Mouse (Mus musculus): ENCODE measurements around the gene Ppp1r21. TPM values are rescaled to one million over a fixed set of nuclear protein-coding genes. Genes with fewer than 3 reads are reported as not detected.

The Ppp1r21 gene
- polyA plus RNA-seq, 1 experiment from 2014 or later: 24.7 TPM

DNA sequence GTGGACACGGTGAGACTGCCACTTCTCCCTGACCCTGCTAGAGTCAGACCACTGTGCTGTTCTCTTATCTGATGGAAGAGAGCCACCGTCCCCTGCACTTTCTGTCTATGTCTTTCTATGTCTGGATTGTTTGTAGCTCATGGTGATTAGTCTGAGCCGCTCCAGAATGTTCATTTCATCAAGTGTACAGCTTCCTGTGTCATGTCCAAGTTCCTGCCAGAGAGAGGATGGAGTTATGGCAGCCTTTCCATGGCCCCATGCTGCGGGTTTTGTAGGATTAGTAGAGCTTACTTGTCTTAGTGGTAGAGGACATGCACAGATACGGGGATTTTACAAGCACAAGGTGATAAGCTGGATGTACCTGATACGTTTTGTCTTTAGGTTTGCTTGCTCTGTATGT, 50.6 kb downstream of the Ppp1r21 start:
- H3K4me1 ChIP-seq (replicated peaks; ENCODE audit: control insufficient read depth, insufficient read depth, low read length): peaks cover 10% of the 10 kb centered on the region; the same call in 1 of the 2 replicates
- no peak for ATAC-seq (ENCODE audit: low read depth)
- peaks cover 25% of the 10 kb centered on the region for H3K36me3 ChIP-seq (ENCODE audit: control insufficient read depth, insufficient read depth, low read length)
- no peak overlapping the region for H3K9ac ChIP-seq (ENCODE audit: low read length)
- no peaks in the 10 kb centered on the region for H3K9me3 ChIP-seq (ENCODE audit: control insufficient read depth, low read length)
- H3K4me3 ChIP-seq (ENCODE audit: low read length): no peak overlapping the region
- no peak overlapping the region for H3K27ac ChIP-seq (ENCODE audit: low read length)
- WGBS: 59% methylated on average over 6 of the region's 6 CpGs
- no peak overlapping the region for H3K4me2 ChIP-seq (ENCODE audit: low read depth, low read length)
- no peaks in the 10 kb centered on the region for H3K27me3 ChIP-seq (ENCODE audit: control insufficient read depth, insufficient read depth, low read depth, low read length)

DNA sequence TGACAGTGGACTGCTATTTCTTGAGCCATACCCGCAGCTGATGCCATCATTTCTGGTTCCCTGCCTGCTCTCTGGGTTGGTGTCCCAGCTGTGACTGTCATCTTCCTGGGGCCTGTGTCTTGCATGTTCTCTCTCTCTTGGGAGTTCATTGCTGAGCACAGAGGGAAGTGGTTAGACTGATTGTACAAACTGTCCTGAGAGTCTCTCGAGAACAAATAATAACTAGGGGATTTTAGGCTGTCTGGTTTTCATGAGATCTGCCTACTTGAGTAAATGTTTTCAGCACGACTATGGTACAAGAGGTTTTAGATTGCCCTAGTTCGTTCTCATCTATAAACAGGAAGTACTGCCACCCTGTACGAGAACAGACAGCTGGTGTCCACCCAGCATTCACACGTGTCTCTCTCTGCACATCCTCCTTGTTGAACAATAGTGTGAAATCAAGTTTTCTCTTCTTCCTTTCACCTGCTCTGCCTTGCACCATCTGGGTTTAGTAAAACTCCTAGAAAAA, 51.6 kb downstream of the Ppp1r21 start:
- no peaks in the 10 kb centered on the region for H3K9me3 ChIP-seq (ENCODE audit: control insufficient read depth, low read length)
- WGBS: 45% methylated on average over 6 of the region's 6 CpGs
- peak overlapping the region; percentile 27; the same call in 1 of the 2 replicates for H3K27ac ChIP-seq (ENCODE audit: low read length)

DNA sequence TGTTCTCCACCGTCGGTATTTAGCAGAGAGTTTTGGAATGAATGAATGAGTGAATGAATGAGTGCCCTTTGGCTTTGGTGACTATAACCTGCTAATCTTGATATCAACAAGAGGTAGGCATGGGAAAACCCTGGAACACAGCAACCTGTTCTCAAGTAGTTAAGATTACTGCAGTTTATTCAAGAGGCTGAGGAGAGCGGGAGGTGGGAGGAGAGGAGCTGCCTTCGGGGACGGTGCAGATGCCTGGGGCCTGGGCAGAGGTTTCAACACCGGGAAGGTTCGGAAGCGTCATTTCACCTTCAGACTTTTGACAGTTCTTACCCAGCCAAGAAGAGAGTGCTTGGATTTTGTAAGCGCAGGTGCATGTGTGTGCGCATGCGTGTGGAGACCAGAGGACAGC, 53.1 kb downstream of the Ppp1r21 start:
- Histone ChIP-seq H3K4me2 (ENCODE audit: low read depth, low read length) (peak overlapping the region; percentile 49), H3K4me3 (ENCODE audit: low read length) (peak overlapping the region; percentile 27), H3K36me3 (ENCODE audit: control insufficient read depth, insufficient read depth, low read length) (peaks cover 30% of the 10 kb centered on the region), H3K4me1 (replicated peaks; ENCODE audit: control insufficient read depth, insufficient read depth, low read length) (peaks cover 10% of the 10 kb centered on the region; the same call in 1 of the 2 replicates), H3K9me3 (ENCODE audit: control insufficient read depth, low read length) (no peaks in the 10 kb centered on the region), H3K9ac (ENCODE audit: low read length) (peak overlapping the region; percentile 50), H3K27ac (ENCODE audit: low read length) (peak overlapping the region; percentile 94), H3K27me3 (ENCODE audit: control insufficient read depth, insufficient read depth, low read depth, low read length) (no peaks in the 10 kb centered on the region)
- peak; percentile 77 for ATAC-seq (ENCODE audit: low read depth)
- WGBS: 59% methylated on average over 11 of the region's 11 CpGs

More for the DNA sequence above, 51.6 kb downstream of the Ppp1r21 start:
- H3K4me3 ChIP-seq (ENCODE audit: low read length): no peak overlapping the region
- H3K36me3 ChIP-seq (ENCODE audit: control insufficient read depth, insufficient read depth, low read length): peaks cover 30% of the 10 kb centered on the region
- no peaks in the 10 kb centered on the region for H3K27me3 ChIP-seq (ENCODE audit: control insufficient read depth, insufficient read depth, low read depth, low read length)
- no peak overlapping the region for H3K4me2 ChIP-seq (ENCODE audit: low read depth, low read length)
- no peak overlapping the region for H3K9ac ChIP-seq (ENCODE audit: low read length)
- no peak for ATAC-seq (ENCODE audit: low read depth)
- H3K4me1 ChIP-seq (replicated peaks; ENCODE audit: control insufficient read depth, insufficient read depth, low read length): peaks cover 10% of the 10 kb centered on the region; the same call in 1 of the 2 replicates

DNA sequence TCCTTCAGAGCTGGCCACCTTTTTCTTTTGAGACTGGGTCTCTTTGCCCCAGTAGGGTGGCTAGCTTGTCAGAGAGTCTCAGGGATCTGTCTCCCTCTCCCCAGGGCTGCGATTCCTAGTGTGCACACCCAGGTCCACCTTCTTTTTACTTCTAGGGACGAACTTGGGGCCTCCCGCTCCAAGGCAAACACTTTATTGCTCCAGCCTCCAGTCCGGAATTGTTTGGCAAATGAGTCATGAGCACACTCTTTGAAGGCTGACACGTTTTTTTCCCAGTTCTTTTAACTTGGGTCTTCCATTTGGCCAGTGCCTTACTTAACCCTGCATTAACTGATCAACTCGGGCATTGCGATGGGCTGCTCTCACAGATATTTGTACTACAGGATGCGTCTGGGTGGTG, 53.5 kb downstream of the Ppp1r21 start:
- H3K36me3 ChIP-seq (ENCODE audit: control insufficient read depth, insufficient read depth, low read length): peaks cover 33% of the 10 kb centered on the region
- peak overlapping the region; percentile 50 for H3K9ac ChIP-seq (ENCODE audit: low read length)
- peaks cover 10% of the 10 kb centered on the region; the same call in 1 of the 2 replicates for H3K4me1 ChIP-seq (replicated peaks; ENCODE audit: control insufficient read depth, insufficient read depth, low read length)
- H3K9me3 ChIP-seq (ENCODE audit: control insufficient read depth, low read length): no peaks in the 10 kb centered on the region
- ATAC-seq (ENCODE audit: low read depth): peak; percentile 82
- H3K27me3 ChIP-seq (ENCODE audit: control insufficient read depth, insufficient read depth, low read depth, low read length): no peaks in the 10 kb centered on the region
- peak overlapping the region; percentile 94 for H3K27ac ChIP-seq (ENCODE audit: low read length)
- peak overlapping the region; percentile 49 for H3K4me2 ChIP-seq (ENCODE audit: low read depth, low read length)
- 52% methylated on average over 8 of the region's 8 CpGs for WGBS
- H3K4me3 ChIP-seq (ENCODE audit: low read length): peak overlapping the region; percentile 27

DNA sequence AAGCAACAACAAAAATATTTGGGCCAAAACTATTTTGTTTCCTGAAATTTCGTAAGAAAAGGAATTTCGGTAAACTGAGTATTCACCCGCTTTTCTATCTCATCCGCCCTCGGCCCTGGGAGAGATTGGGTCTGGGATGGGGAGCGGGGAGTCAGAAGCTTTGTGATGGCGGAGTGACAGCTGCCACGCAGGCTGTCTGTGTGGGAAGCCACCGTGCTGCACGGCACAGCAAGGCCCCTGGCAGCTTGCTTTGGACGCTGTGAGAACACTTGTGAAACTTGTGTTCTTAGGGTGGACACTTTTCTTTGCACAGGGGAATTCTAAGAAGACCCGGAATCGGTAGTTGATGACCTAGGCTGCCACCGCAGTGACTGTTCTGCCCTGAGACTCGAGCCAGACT, 57.5 kb downstream of the Ppp1r21 start:
- no peak for ATAC-seq (ENCODE audit: low read depth)
- H3K9ac ChIP-seq (ENCODE audit: low read length): no peak overlapping the region
- H3K27me3 ChIP-seq (ENCODE audit: control insufficient read depth, insufficient read depth, low read depth, low read length): no peaks in the 10 kb centered on the region
- H3K4me1 ChIP-seq (replicated peaks; ENCODE audit: control insufficient read depth, insufficient read depth, low read length): peaks cover 3% of the 10 kb centered on the region; the same call in 1 of the 2 replicates
- H3K4me2 ChIP-seq (ENCODE audit: low read depth, low read length): no peak overlapping the region
- no peak overlapping the region for H3K27ac ChIP-seq (ENCODE audit: low read length)
- H3K4me3 ChIP-seq (ENCODE audit: low read length): no peak overlapping the region
- H3K36me3 ChIP-seq (ENCODE audit: control insufficient read depth, insufficient read depth, low read length): peaks cover 31% of the 10 kb centered on the region
- 77% methylated on average over 15 of the region's 15 CpGs for WGBS
- no peaks in the 10 kb centered on the region for H3K9me3 ChIP-seq (ENCODE audit: control insufficient read depth, low read length)

DNA sequence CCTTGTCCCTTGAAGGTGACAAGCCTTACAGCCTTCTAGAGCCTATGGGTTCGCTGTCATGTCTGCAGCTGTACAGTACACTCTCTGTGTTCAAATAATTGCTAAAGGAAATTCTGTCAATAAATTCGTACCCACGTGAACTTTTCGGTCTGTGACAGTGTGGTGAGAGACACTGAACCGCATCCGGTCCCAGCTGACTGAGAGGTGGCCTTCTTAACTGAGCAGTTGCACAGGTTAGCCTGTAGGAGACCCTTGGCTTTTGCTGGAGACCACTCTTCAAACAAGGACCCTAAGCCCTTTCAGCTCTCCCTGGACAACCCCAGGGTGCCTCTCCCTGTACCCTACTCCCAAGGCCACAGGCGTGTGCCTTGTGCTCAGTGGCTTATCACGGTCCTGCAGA, 58.3 kb downstream of the Ppp1r21 start:
- Histone ChIP-seq H3K4me1 (replicated peaks; ENCODE audit: control insufficient read depth, insufficient read depth, low read length) (peaks cover 3% of the 10 kb centered on the region; the same call in 1 of the 2 replicates), H3K36me3 (ENCODE audit: control insufficient read depth, insufficient read depth, low read length) (peaks cover 28% of the 10 kb centered on the region), H3K4me3 (ENCODE audit: low read length) (no peak overlapping the region), H3K27me3 (ENCODE audit: control insufficient read depth, insufficient read depth, low read depth, low read length) (no peaks in the 10 kb centered on the region), H3K9me3 (ENCODE audit: control insufficient read depth, low read length) (no peaks in the 10 kb centered on the region), H3K27ac (ENCODE audit: low read length) (no peak overlapping the region), H3K4me2 (ENCODE audit: low read depth, low read length) (no peak overlapping the region), H3K9ac (ENCODE audit: low read length) (no peak overlapping the region)
- 90% methylated on average over 8 of the region's 8 CpGs for WGBS
- ATAC-seq (ENCODE audit: low read depth): no peak

DNA sequence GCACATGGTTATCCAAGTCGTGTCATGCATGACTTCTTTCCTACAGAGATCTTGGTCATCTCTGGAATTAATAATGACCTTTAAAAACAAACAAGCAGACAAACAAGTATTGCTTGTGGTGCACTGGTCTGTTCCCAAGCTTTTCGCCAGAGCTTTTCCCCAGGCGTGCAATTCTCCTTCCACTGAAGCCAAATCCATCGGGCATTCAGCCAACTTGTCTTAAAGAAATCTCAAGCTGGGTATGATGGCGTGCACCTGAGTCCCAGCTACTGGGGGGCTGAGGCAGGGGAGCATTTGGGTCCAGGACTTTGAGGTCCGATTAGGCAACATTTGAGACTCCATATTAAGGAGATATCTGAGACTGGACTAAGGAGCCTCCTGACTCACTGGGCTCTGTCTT, 60.3 kb downstream of the Ppp1r21 start:
- ATAC-seq (ENCODE audit: low read depth): no peak
- WGBS: 74% methylated on average over 6 of the region's 6 CpGs
- H3K36me3 ChIP-seq (ENCODE audit: control insufficient read depth, insufficient read depth, low read length): peaks cover 23% of the 10 kb centered on the region

DNA sequence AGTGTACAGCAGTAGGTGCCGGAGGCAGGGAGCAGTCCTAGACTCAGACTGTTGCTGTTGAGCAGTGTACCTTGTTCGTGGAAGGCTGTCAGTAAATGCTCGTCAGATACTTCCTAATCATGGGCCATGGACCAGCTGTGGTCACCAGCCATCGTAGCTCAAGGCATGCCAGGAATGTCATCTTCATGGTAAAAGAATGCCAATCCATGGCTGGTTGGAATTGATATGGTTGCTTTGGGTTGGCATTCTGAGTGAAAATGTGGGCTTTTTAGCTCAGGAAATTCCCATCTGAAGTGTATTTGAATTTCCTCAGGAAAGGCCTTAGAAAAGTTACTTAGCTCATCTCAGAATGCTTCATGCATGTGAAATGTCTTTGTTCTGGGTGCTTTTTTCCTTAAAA, 65.2 kb downstream of the Ppp1r21 start:
- no peak for ATAC-seq (ENCODE audit: low read depth)
- 57% methylated on average over 4 of the region's 4 CpGs for WGBS
- Histone ChIP-seq H3K4me2 (ENCODE audit: low read depth, low read length) (no peak overlapping the region), H3K9ac (ENCODE audit: low read length) (no peak overlapping the region), H3K9me3 (ENCODE audit: control insufficient read depth, low read length) (no peaks in the 10 kb centered on the region), H3K27me3 (ENCODE audit: control insufficient read depth, insufficient read depth, low read depth, low read length) (no peaks in the 10 kb centered on the region), H3K36me3 (ENCODE audit: control insufficient read depth, insufficient read depth, low read length) (no peaks in the 10 kb centered on the region), H3K27ac (ENCODE audit: low read length) (no peak overlapping the region), H3K4me1 (replicated peaks; ENCODE audit: control insufficient read depth, insufficient read depth, low read length) (peaks cover 16% of the 10 kb centered on the region), H3K4me3 (ENCODE audit: low read length) (no peak overlapping the region)

More for the DNA sequence above, 60.3 kb downstream of the Ppp1r21 start:
- Histone ChIP-seq H3K4me1 (replicated peaks; ENCODE audit: control insufficient read depth, insufficient read depth, low read length) (no peaks in the 10 kb centered on the region), H3K9me3 (ENCODE audit: control insufficient read depth, low read length) (no peaks in the 10 kb centered on the region), H3K27me3 (ENCODE audit: control insufficient read depth, insufficient read depth, low read depth, low read length) (no peaks in the 10 kb centered on the region), H3K9ac (ENCODE audit: low read length) (no peak overlapping the region), H3K4me3 (ENCODE audit: low read length) (no peak overlapping the region), H3K4me2 (ENCODE audit: low read depth, low read length) (no peak overlapping the region), H3K27ac (ENCODE audit: low read length) (no peak overlapping the region)

DNA sequence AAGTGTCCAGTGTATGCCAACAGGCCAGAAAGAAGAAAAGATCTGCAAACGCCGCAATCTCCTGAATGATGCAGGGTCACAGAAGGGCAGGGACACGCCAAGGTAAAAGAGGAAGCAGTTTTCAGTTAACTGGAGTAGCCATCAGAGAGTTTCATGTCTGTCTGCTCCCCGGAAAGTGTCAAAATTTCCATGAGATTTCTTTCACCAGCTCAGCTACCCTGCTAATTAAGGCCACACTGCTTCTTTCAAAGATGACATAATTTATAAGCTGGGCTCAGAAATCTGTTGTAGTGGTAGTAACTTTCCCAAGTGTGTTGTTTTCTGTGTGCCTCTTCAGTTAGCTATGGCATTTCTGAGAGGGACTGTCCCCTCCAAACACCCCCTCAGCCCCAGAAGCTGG, 66.2 kb downstream of the Ppp1r21 start:
- WGBS: 74% methylated on average over 4 of the region's 4 CpGs
- no peak overlapping the region for H3K4me3 ChIP-seq (ENCODE audit: low read length)
- H3K4me2 ChIP-seq (ENCODE audit: low read depth, low read length): no peak overlapping the region
- H3K27me3 ChIP-seq (ENCODE audit: control insufficient read depth, insufficient read depth, low read depth, low read length): no peaks in the 10 kb centered on the region
- no peak overlapping the region for H3K27ac ChIP-seq (ENCODE audit: low read length)
- no peak overlapping the region for H3K9ac ChIP-seq (ENCODE audit: low read length)
- H3K9me3 ChIP-seq (ENCODE audit: control insufficient read depth, low read length): no peaks in the 10 kb centered on the region
- ATAC-seq (ENCODE audit: low read depth): no peak
- no peaks in the 10 kb centered on the region for H3K36me3 ChIP-seq (ENCODE audit: control insufficient read depth, insufficient read depth, low read length)
- peaks cover 24% of the 10 kb centered on the region for H3K4me1 ChIP-seq (replicated peaks; ENCODE audit: control insufficient read depth, insufficient read depth, low read length)

All from lung, embryonic 16.5 days (tissue).